Mouse (Mus musculus): ENCODE data around the gene Gpa33. TPM values are rescaled to one million over a fixed set of nuclear protein-coding genes. Genes with fewer than 3 reads are reported as not detected.

Gene Gpa33
- polyA plus RNA-seq, 1 experiment from 2014 or later = 0.08 TPM

GRCm38 (mm10) chr1:166104858-166105257 lies 25.2 kb upstream of the Gpa33 start:
- H3K9ac ChIP-seq (ENCODE audit: low read length) = no peak overlapping the region
- no peaks in the 10 kb centered on the region for H3K27me3 ChIP-seq (ENCODE audit: control insufficient read depth, insufficient read depth, low read length)
- ATAC-seq (ENCODE audit: insufficient number of reproducible peaks, low FRiP score, low TSS enrichment, low read depth) (no peak), DNase-seq (ENCODE audit: low spot score) (no peak)
- H3K4me2 ChIP-seq (ENCODE audit: low read depth, severe bottlenecking) = no peak overlapping the region
- no peaks in the 10 kb centered on the region for H3K9me3 ChIP-seq (ENCODE audit: control insufficient read depth, low read length)
- H3K27ac ChIP-seq (replicated peaks; ENCODE audit: low read depth, low read length) = no peak overlapping the region
- no peak overlapping the region for H3K4me3 ChIP-seq (ENCODE audit: low read depth, low read length)
- H3K4me1 ChIP-seq (ENCODE audit: control insufficient read depth, insufficient read depth, low read length) = no peaks in the 10 kb centered on the region
- WGBS = 95% methylated on average over 3 of the region's 3 CpGs
- no peaks in the 10 kb centered on the region for H3K36me3 ChIP-seq (ENCODE audit: control insufficient read depth, insufficient read depth, low read length)

DNA sequence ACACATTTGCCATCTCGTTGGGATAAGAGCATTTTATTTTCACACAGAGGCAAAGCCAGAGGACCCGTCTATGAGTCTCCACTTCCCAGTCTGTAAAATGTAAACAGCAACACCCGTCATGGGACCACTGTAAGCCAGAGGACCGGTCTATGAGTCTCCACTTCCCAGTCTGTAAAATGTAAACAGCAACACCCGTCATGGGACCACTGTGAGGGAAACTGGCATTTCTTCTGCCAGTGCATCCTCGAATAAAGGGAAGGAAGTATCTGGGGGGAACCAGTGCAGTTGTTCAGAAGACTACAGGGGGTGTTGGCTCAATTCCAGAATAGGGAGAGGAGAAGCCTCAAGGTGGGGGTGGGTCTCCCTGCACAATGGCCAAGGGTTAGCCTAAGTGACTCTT lies 24.6 kb upstream of the Gpa33 start:
- no peak overlapping the region for H3K9ac ChIP-seq (ENCODE audit: low read length)
- H3K4me2 ChIP-seq (ENCODE audit: low read depth, severe bottlenecking) = no peak overlapping the region
- H3K4me3 ChIP-seq (ENCODE audit: low read depth, low read length) = no peak overlapping the region
- DNase-seq (ENCODE audit: low spot score) (no peak), ATAC-seq (ENCODE audit: insufficient number of reproducible peaks, low FRiP score, low TSS enrichment, low read depth) (no peak)
- no peaks in the 10 kb centered on the region for H3K36me3 ChIP-seq (ENCODE audit: control insufficient read depth, insufficient read depth, low read length)
- no peaks in the 10 kb centered on the region for H3K4me1 ChIP-seq (ENCODE audit: control insufficient read depth, insufficient read depth, low read length)
- WGBS = 85% methylated on average over 6 of the region's 6 CpGs
- H3K9me3 ChIP-seq (ENCODE audit: control insufficient read depth, low read length) = no peaks in the 10 kb centered on the region
- H3K27ac ChIP-seq (replicated peaks; ENCODE audit: low read depth, low read length) = no peak overlapping the region
- no peaks in the 10 kb centered on the region for H3K27me3 ChIP-seq (ENCODE audit: control insufficient read depth, insufficient read depth, low read length)

GRCm38 (mm10) chr1:166114986-166115385 lies 15.1 kb upstream of the Gpa33 start:
- Histone ChIP-seq H3K27ac (replicated peaks; ENCODE audit: low read depth, low read length) (no peak overlapping the region), H3K4me2 (ENCODE audit: low read depth, severe bottlenecking) (no peak overlapping the region), H3K36me3 (ENCODE audit: control insufficient read depth, insufficient read depth, low read length) (no peaks in the 10 kb centered on the region), H3K9me3 (ENCODE audit: control insufficient read depth, low read length) (no peaks in the 10 kb centered on the region), H3K4me3 (ENCODE audit: low read depth, low read length) (no peak overlapping the region), H3K27me3 (ENCODE audit: control insufficient read depth, insufficient read depth, low read length) (no peaks in the 10 kb centered on the region), H3K9ac (ENCODE audit: low read length) (no peak overlapping the region), H3K4me1 (ENCODE audit: control insufficient read depth, insufficient read depth, low read length) (peaks cover 5% of the 10 kb centered on the region)
- ATAC-seq (ENCODE audit: insufficient number of reproducible peaks, low FRiP score, low TSS enrichment, low read depth) (no peak), DNase-seq (ENCODE audit: low spot score) (no peak)
- 91% methylated on average over 3 of the region's 3 CpGs for WGBS

- H3K27me3 ChIP-seq (ENCODE audit: control insufficient read depth, insufficient read depth, low read length) = no peaks in the 10 kb centered on the region
- no peak for DNase-seq (ENCODE audit: low spot score)
- no peak overlapping the region for H3K9ac ChIP-seq (ENCODE audit: low read length)
- no peaks in the 10 kb centered on the region for H3K36me3 ChIP-seq (ENCODE audit: control insufficient read depth, insufficient read depth, low read length)
- no peak for ATAC-seq (ENCODE audit: insufficient number of reproducible peaks, low FRiP score, low TSS enrichment, low read depth)
- no peak overlapping the region for H3K4me2 ChIP-seq (ENCODE audit: low read depth, severe bottlenecking)
- no peaks in the 10 kb centered on the region for H3K9me3 ChIP-seq (ENCODE audit: control insufficient read depth, low read length)
- H3K4me3 ChIP-seq (ENCODE audit: low read depth, low read length) = no peak overlapping the region
- H3K4me1 ChIP-seq (ENCODE audit: control insufficient read depth, insufficient read depth, low read length) = peaks cover 5% of the 10 kb centered on the region
- 94% methylated on average over 4 of the region's 4 CpGs for WGBS
- H3K27ac ChIP-seq (replicated peaks; ENCODE audit: low read depth, low read length) = no peak overlapping the region
Measured at GRCm38 (mm10) chr1:166115719-166116118, 14.3 kb upstream of the Gpa33 start.

DNA sequence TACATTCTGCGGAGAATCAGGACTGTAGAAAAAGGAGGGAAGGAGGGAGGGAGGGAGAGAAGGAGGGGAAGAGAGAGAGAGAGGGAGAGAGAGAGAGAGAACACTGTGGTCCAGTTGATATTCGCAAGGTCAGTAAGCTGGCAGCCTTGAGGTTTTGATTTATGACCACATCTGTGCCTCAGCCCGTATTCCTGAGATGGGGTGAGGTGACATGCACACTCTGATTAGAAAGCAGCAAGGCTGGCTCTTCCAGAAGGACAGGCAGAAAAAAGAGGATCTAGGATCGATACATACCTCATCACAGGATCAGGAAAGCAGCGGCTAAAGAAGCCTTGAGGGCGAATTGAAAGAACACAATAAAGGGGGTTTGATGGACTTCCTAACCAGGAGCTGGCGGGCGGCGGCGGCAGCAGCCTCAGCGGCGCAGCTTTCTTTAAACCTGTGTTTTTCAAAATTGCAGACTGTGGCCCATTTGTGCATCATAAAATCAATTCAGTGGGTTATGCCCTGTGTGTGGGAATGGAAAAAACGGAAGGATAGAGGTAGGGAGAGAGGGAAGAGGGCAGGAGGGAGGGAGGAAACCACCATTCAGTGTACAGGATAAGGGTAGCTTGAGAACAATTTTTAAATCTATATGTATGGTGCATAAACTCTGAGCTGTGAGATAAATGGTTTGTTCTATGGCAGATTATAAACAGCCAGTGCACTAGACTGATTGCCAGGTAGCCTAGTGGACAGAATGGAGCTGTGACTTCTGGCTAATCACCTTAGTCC lies 12.0 kb upstream of the Gpa33 start:
- H3K9me3 ChIP-seq (ENCODE audit: control insufficient read depth, low read length) = no peaks in the 10 kb centered on the region
- DNase-seq (ENCODE audit: low spot score) (no peak), ATAC-seq (ENCODE audit: insufficient number of reproducible peaks, low FRiP score, low TSS enrichment, low read depth) (no peak)
- H3K4me2 ChIP-seq (ENCODE audit: low read depth, severe bottlenecking) = no peak overlapping the region
- no peaks in the 10 kb centered on the region for H3K36me3 ChIP-seq (ENCODE audit: control insufficient read depth, insufficient read depth, low read length)
- H3K4me3 ChIP-seq (ENCODE audit: low read depth, low read length) = no peak overlapping the region
- H3K4me1 ChIP-seq (ENCODE audit: control insufficient read depth, insufficient read depth, low read length) = peaks cover 5% of the 10 kb centered on the region
- H3K27me3 ChIP-seq (ENCODE audit: control insufficient read depth, insufficient read depth, low read length) = no peaks in the 10 kb centered on the region
- no peak overlapping the region for H3K27ac ChIP-seq (replicated peaks; ENCODE audit: low read depth, low read length)
- WGBS = 55% methylated on average over 13 of the region's 13 CpGs
- H3K9ac ChIP-seq (ENCODE audit: low read length) = no peak overlapping the region

DNA sequence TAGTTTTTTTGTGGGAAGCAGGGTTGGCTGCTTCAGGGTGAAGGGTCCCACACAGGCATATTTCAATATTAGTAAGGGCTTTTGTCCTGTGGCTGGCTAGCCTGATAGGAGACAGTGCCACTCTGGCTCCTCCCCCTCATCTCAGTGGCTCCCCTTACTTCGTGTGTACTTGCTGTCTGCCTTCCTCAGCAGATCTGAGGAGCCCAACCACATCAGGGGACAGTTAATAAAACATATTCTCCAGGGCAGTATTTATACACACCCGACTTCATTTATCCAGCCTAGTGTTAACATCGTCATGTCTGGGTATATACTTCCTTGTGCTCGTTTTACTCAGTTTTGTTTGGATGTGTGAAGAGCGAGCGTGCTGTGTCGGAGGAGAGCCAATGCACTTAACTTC lies 7.9 kb upstream of the Gpa33 start:
- no peak for ATAC-seq (ENCODE audit: insufficient number of reproducible peaks, low FRiP score, low TSS enrichment, low read depth)
- no peak overlapping the region for H3K9ac ChIP-seq (ENCODE audit: low read length)
- H3K4me2 ChIP-seq (ENCODE audit: low read depth, severe bottlenecking) = no peak overlapping the region
- no peak overlapping the region for H3K27ac ChIP-seq (replicated peaks; ENCODE audit: low read depth, low read length)
- H3K4me3 ChIP-seq (ENCODE audit: low read depth, low read length) = no peak overlapping the region
- no peaks in the 10 kb centered on the region for H3K36me3 ChIP-seq (ENCODE audit: control insufficient read depth, insufficient read depth, low read length)
- H3K27me3 ChIP-seq (ENCODE audit: control insufficient read depth, insufficient read depth, low read length) = no peaks in the 10 kb centered on the region
- WGBS = 83% methylated on average over 7 of the region's 7 CpGs
- H3K9me3 ChIP-seq (ENCODE audit: control insufficient read depth, low read length) = no peaks in the 10 kb centered on the region
- peaks cover 10% of the 10 kb centered on the region for H3K4me1 ChIP-seq (ENCODE audit: control insufficient read depth, insufficient read depth, low read length)
- DNase-seq (ENCODE audit: low spot score) = no peak

GRCm38 (mm10) chr1:166123045-166123444 lies 7.0 kb upstream of the Gpa33 start:
- no peak for ATAC-seq (ENCODE audit: insufficient number of reproducible peaks, low FRiP score, low TSS enrichment, low read depth)
- Histone ChIP-seq H3K36me3 (ENCODE audit: control insufficient read depth, insufficient read depth, low read length) (no peaks in the 10 kb centered on the region), H3K4me3 (ENCODE audit: low read depth, low read length) (no peak overlapping the region), H3K27ac (replicated peaks; ENCODE audit: low read depth, low read length) (no peak overlapping the region), H3K9me3 (ENCODE audit: control insufficient read depth, low read length) (no peaks in the 10 kb centered on the region), H3K27me3 (ENCODE audit: control insufficient read depth, insufficient read depth, low read length) (no peaks in the 10 kb centered on the region), H3K4me1 (ENCODE audit: control insufficient read depth, insufficient read depth, low read length) (peaks cover 15% of the 10 kb centered on the region), H3K4me2 (ENCODE audit: low read depth, severe bottlenecking) (no peak overlapping the region), H3K9ac (ENCODE audit: low read length) (no peak overlapping the region)
- WGBS = 93% methylated on average over 1 of the region's 1 CpGs
- no peak for DNase-seq (ENCODE audit: low spot score)

DNA sequence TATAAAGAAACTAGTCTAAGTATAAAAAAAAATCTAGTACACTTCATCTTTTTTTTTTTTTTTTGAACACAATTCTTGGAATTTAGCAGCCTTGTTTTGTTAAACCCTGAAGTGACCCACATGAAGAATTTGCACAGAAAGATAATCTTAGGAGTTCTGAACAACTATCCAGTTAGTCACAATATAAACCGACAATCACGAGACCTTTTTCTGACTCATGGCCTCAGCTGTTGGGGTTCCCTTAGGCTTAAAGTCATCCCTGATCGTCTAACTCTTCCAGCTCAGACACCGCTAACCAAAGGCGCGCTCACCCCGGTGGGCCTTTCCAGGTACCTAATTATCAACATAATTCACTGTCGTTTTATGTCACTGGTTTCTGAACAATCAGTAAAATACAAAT lies 6.3 kb upstream of the Gpa33 start:
- peaks cover 10% of the 10 kb centered on the region; the same call in 1 of the 2 replicates for H3K4me1 ChIP-seq (ENCODE audit: control insufficient read depth, insufficient read depth, low read length)
- no peak overlapping the region for H3K9ac ChIP-seq (ENCODE audit: low read length)
- no peaks in the 10 kb centered on the region for H3K9me3 ChIP-seq (ENCODE audit: control insufficient read depth, low read length)
- H3K27ac ChIP-seq (replicated peaks; ENCODE audit: low read depth, low read length) = no peak overlapping the region
- no peaks in the 10 kb centered on the region for H3K36me3 ChIP-seq (ENCODE audit: control insufficient read depth, insufficient read depth, low read length)
- H3K27me3 ChIP-seq (ENCODE audit: control insufficient read depth, insufficient read depth, low read length) = no peaks in the 10 kb centered on the region
- H3K4me2 ChIP-seq (ENCODE audit: low read depth, severe bottlenecking) = no peak overlapping the region
- H3K4me3 ChIP-seq (ENCODE audit: low read depth, low read length) = no peak overlapping the region
- 91% methylated on average over 8 of the region's 8 CpGs for WGBS
- DNase-seq (ENCODE audit: low spot score) (no peak), ATAC-seq (ENCODE audit: insufficient number of reproducible peaks, low FRiP score, low TSS enrichment, low read depth) (no peak)
